Mouse (Mus musculus) ES-E14 (cell line): ENCODE measurements around the gene Rap2c. TPM values are rescaled to one million over a fixed set of nuclear protein-coding genes. Genes with fewer than 3 reads are reported as not detected.

Source experiments
- DNase-seq: peaks from one replicate; pipeline ENCODE4 v3.0.0-alpha.2; 2013; ENCODE audit warnings: low read depth, low spot score
- H3K27ac ChIP-seq: 2 replicates; pipeline ENCODE4 v1.5.1; 2012; ENCODE audit warnings: low read depth, mild to moderate bottlenecking, low read length, moderate library complexity, mixed read lengths; ENCODE audit not compliant: poor library complexity, insufficient read depth, severe bottlenecking
- H3K36me3 ChIP-seq: 2 replicates; pipeline ENCODE4 v1.6.1; 2012; ENCODE audit warnings: mild to moderate bottlenecking, low read length, moderate library complexity, mixed read lengths; ENCODE audit not compliant: control insufficient read depth, poor library complexity, insufficient read depth, severe bottlenecking
- H3K4me1 ChIP-seq, 2 experiments: fragments of 150-350 bp in 1 of 2; sonication (generic) in 1 of 2; 2 replicates each; pipeline ENCODE4 v1.6.1; 2012; ENCODE audit warnings: low read length in 2 of 2, mild to moderate bottlenecking in 1 of 2, mixed read lengths in 1 of 2; ENCODE audit not compliant: control insufficient read depth in 2 of 2, insufficient read depth in 2 of 2, poor library complexity in 1 of 2
- H3K4me3 ChIP-seq, 2 experiments: fragments of 150-350 bp in 1 of 2; sonication (generic) in 1 of 2; 2 replicates each; pipeline ENCODE4 v1.5.1; 2012; ENCODE audit warnings: low read length in 2 of 2, low read depth in 1 of 2, mild to moderate bottlenecking in 1 of 2, mixed read lengths in 1 of 2; ENCODE audit not compliant: insufficient read depth in 1 of 2, poor library complexity in 1 of 2, severe bottlenecking in 1 of 2
- H3K9ac ChIP-seq: 2 replicates; pipeline ENCODE4 v1.6.1; 2012; ENCODE audit warnings: low read depth, mild to moderate bottlenecking, low read length, mixed read lengths; ENCODE audit not compliant: poor library complexity, insufficient read depth, severe bottlenecking
- H3K9me3 ChIP-seq: fragments of 150-350 bp; sonication (generic); 2 replicates; pipeline ENCODE4 v1.6.1; 2012; ENCODE audit warnings: low read depth, mild to moderate bottlenecking, low read length; ENCODE audit not compliant: control insufficient read depth, insufficient read depth
- CHD2 ChIP-seq: IDR thresholded peaks from 2 replicates; pipeline ENCODE4 v1.6.1; 2014; ENCODE audit warnings: mild to moderate bottlenecking, low read depth, low read length, inconsistent platforms
- HCFC1 ChIP-seq: IDR thresholded peaks from 2 replicates; pipeline ENCODE4 v1.6.1; 2012; ENCODE audit warnings: low read length, inconsistent platforms, borderline replicate concordance; ENCODE audit not compliant: insufficient read depth
- MAFK ChIP-seq: IDR thresholded peaks from 2 replicates; pipeline ENCODE4 v1.6.1; 2014; ENCODE audit warnings: mild to moderate bottlenecking, low read depth, low read length, inconsistent platforms; ENCODE audit not compliant: insufficient read depth
- ZC3H11A ChIP-seq: IDR thresholded peaks from 2 replicates; pipeline ENCODE4 v1.6.1; 2012; ENCODE audit warnings: low read depth, mild to moderate bottlenecking, inconsistent platforms, low read length, borderline replicate concordance
- ZNF384 ChIP-seq: IDR thresholded peaks from 2 replicates; pipeline ENCODE4 v1.6.1; 2012; ENCODE audit warnings: low read depth, low read length, inconsistent platforms
- in situ Hi-C, 2 experiments: fragments of 600-800 bp; cut with MboI; formaldehyde crosslinking; loops; one replicate each; pipeline ENCODE4 v1.15.1; 2025; ENCODE audit warnings: low sequenced_read_pairs in 2 of 2, inconsistent platforms in 1 of 2; ENCODE audit not compliant: unreplicated experiment in 2 of 2
- total RNA-seq: library from RNA; depleted of rRNA; stranded (reverse); fragments of 300-350 nt; gene quantifications from 2 replicates; pipeline ENCODE4 v1.2.3, GENCODE M21; 2012

The Rap2c gene
- total RNA-seq, 1 experiment = 13.8 TPM

DNA sequence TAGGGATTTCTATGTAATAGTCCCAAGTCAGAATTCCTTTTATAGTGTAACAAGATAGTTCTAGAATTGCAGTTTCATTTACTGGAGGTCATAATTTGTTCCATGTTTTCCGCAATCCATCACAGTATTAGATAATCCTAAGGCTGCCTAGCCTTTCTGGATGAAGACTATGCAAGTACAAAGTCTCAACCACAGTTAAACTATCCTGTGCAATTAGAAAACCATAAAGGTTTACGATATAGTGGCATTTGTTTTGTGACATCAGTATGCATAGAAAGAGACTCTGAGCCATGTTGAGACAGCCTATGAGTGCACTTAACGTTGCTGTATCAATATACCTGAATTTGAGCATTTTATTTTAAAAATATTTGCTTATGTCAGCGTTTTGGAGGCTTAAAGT, 42.4 kb upstream of the Rap2c start:
- Histone ChIP-seq H3K36me3 (no peaks in the 10 kb centered on the region), H3K27ac (no peak overlapping the region), H3K4me3 (no peak overlapping the region), H3K4me1 (no peaks in the 10 kb centered on the region), H3K9ac (no peak overlapping the region), H3K9me3 (no peaks in the 10 kb centered on the region)
- TF ChIP-seq ZNF384 (no peak), MAFK (peak; percentile 47; the same call in 1 of the 2 replicates), HCFC1 (no peak)
- in situ Hi-C loops = loop anchor here in 1 of 2 experiments (10.0 kb wide), 1 partner anchor 315 kb away; no protein-coding TSS in a partner anchor
- no peak for DNase-seq

DNA sequence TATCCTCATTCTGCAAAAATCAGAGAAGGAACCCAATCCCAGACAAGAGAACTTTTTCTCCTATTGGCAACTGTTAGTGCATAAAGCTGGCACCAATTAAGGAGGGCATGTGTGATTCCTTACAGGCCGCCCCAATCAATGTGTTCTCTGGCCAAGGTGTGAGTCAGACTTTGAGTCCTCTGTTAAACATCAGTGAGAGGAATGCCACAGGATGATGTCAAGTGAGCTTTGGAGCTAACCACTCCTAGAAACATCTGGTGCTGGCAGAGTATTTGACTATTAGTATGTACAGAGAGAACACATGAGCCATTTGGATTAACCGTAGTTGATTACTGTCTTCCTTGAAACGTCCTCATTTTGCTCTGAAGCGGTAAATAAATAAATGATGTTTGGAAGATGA, 40.9 kb upstream of the Rap2c start:
- no peak for DNase-seq
- Histone ChIP-seq H3K4me3 (no peak overlapping the region), H3K27ac (no peak overlapping the region), H3K9ac (no peak overlapping the region), H3K36me3 (no peaks in the 10 kb centered on the region), H3K4me1 (no peaks in the 10 kb centered on the region), H3K9me3 (no peaks in the 10 kb centered on the region)
- TF ChIP-seq ZC3H11A (no peak), CHD2 (no peak), HCFC1 (no peak), ZNF384 (no peak), MAFK (no peak)
- in situ Hi-C loops = no loop called here

DNA sequence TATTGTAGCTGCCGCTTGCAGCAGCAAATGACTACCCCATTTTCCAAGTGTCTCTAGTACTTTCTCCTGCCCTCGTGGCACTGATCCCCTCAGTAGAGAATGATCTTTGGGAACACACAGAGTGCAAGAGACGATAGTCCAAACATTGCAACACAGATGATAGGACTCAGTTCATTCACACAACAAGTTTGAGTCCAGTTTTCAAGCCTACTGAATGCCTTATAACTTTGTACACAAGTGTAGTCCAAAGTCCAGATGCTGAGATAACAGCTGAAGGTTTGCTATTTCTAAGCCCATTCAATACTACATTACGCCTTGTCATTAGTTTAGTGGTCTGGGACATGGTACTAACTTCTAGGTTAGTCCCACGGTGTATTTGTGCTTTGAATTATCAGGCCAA, 40.5 kb upstream of the Rap2c start:
- H3K9ac ChIP-seq = no peak overlapping the region

GRCm38 (mm10) chrX:51051680-51052461, 34.1 kb upstream of the Rap2c start:
- TF ChIP-seq CHD2 (no peak), MAFK (no peak)
- Histone ChIP-seq H3K4me1 (no peaks in the 10 kb centered on the region), H3K9ac (no peak overlapping the region), H3K4me3 (no peak overlapping the region), H3K27ac (no peak overlapping the region), H3K9me3 (no peaks in the 10 kb centered on the region), H3K36me3 (no peaks in the 10 kb centered on the region)
- DNase-seq = no peak
- in situ Hi-C loops = no loop called here

More for the DNA sequence above, 40.5 kb upstream of the Rap2c start:
- DNase-seq = no peak
- no peaks in the 10 kb centered on the region for H3K36me3 ChIP-seq
- no peak overlapping the region for H3K4me3 ChIP-seq
- in situ Hi-C loops = no loop called here
- no peaks in the 10 kb centered on the region for H3K4me1 ChIP-seq
- TF ChIP-seq ZC3H11A (no peak), HCFC1 (no peak), MAFK (no peak), ZNF384 (no peak), CHD2 (no peak)
- H3K9me3 ChIP-seq = no peaks in the 10 kb centered on the region
- no peak overlapping the region for H3K27ac ChIP-seq

- no peaks in the 10 kb centered on the region for H3K36me3 ChIP-seq
- no peak overlapping the region for H3K4me3 ChIP-seq
- no peak overlapping the region for H3K27ac ChIP-seq
- no peak for TF ChIP-seq MAFK
- no peaks in the 10 kb centered on the region for H3K9me3 ChIP-seq
- no peaks in the 10 kb centered on the region for H3K4me1 ChIP-seq
- no peak for DNase-seq
- H3K9ac ChIP-seq = no peak overlapping the region
- in situ Hi-C loops = no loop called here
Observed at GRCm38 (mm10) chrX:51035678-51036209, 17.9 kb upstream of the Rap2c start.
